Mouse (Mus musculus): Measurements from ENCODE around the gene Prox1. TPM values are rescaled to one million over a fixed set of nuclear protein-coding genes. Genes with fewer than 3 reads are reported as not detected.

Gene Prox1
- polyA plus RNA-seq, 1 experiment from 2014 or later = 0.46 TPM

DNA sequence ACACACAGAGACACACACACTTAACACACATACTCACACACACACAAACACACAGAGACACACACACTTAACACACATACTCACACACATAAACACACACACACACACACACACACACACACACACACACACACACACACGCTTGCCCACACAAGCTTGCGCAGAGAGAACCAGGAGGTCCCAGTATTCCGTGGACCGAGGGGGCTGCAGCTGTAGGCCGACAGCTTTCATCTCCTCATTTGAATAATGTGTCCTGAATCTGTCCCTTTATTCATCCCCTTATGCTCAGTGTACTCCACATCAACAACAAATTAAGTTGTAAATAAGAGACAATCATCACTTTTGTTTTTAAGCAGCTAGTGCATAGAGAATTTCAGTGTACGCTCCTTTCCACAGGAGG is 17.9 kb downstream of the Prox1 start:
- Histone ChIP-seq H3K27me3 (ENCODE audit: low read depth, poor library complexity, severe bottlenecking) (peaks cover 26% of the 10 kb centered on the region), H3K36me3 (no peaks in the 10 kb centered on the region), H3K9me3 (replicated peaks) (no peaks in the 10 kb centered on the region), H3K4me1 (peaks cover 39% of the 10 kb centered on the region), H3K27ac (no peak overlapping the region), H3K4me3 (no peak overlapping the region)
- no peak for DNase-seq (ENCODE audit: low spot score)
- WGBS = 89% methylated on average over 6 of the region's 6 CpGs

DNA sequence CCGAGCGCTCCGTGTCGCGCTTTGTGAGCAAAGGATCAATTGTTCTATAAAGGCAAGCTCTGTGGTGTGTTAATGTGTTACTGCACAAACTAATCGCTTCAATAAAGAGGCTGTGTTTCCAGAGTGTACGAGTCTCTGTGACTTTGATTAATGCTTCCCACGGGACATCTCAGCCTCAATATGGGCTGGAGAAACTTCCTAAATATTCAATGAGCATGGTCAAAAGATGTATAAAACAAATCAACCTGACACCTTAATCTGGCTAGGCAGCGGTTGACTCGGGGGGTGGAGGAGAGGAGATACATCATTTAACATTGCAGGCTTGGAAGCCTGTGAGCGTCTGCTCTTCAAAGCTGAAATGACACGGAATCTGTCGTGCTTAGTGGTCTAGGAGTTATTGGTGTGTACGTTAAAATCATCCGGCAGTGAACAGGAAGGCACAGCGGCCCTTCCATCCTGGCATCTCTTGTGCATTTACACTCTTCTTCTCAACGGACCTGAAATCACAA is 21.2 kb downstream of the Prox1 start:
- Histone ChIP-seq H3K4me3 (no peak overlapping the region), H3K27me3 (ENCODE audit: low read depth, poor library complexity, severe bottlenecking) (peaks cover 18% of the 10 kb centered on the region), H3K4me1 (peaks cover 27% of the 10 kb centered on the region), H3K27ac (no peak overlapping the region), H3K9me3 (replicated peaks) (no peaks in the 10 kb centered on the region), H3K36me3 (no peaks in the 10 kb centered on the region)
- DNase-seq (ENCODE audit: low spot score) = no peak
- WGBS = 68% methylated on average over 17 of the region's 17 CpGs

DNA sequence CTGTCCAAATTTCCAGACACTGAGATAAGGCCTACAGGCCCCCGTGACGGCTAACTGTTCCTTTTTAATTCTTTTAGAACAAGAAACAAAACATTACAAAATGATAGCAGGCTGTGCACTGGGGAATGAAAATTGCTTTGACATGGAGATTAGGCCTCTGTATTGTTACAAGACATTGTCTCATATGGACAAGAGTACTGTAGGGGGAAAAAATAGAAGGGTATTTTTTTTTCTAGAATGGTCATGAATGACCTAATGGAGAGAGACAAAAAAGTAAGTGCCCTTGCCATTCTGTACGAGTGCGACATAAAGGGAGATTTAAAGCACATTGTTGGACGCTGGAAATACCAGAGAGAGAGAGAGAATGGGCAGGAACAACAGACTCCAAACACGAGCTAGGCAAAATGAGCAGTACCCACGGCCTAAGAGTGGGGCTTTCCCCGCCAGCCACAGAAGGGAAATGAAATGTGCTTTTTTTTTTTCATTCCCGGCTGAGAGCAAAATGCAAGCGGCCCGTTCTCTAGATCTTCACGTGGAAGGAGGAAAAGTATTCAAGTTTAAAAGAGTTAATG is 21.8 kb downstream of the Prox1 start:
- Histone ChIP-seq H3K27me3 (ENCODE audit: low read depth, poor library complexity, severe bottlenecking) (peaks cover 18% of the 10 kb centered on the region), H3K27ac (no peak overlapping the region), H3K9me3 (replicated peaks) (no peaks in the 10 kb centered on the region), H3K4me1 (peaks cover 22% of the 10 kb centered on the region), H3K36me3 (no peaks in the 10 kb centered on the region), H3K4me3 (no peak overlapping the region)
- WGBS = 72% methylated on average over 12 of the region's 12 CpGs
- DNase-seq (ENCODE audit: low spot score) = no peak

DNA sequence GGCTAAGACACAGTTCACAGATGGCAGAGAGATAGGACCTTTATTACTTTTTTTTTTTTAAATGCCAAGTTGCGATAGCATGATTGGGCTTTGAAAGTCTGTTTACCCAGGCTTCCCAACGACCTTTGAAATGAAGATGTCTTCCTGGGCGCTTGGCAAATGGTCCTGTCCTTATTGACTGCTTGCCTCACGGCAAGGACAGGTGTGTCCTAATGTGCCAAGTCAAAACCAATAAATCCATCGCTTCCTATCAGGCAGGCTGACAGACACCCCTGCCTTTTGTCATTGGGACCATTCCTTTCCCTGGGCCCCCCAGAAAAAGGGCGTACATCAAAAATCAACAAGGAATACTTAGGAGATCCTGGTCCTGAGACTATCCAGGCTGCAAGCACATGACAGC is 22.7 kb downstream of the Prox1 start:
- no peak for DNase-seq (ENCODE audit: low spot score)
- H3K4me3 ChIP-seq = no peak overlapping the region
- peaks cover 11% of the 10 kb centered on the region; the same call in 1 of the 2 replicates for H3K27me3 ChIP-seq (ENCODE audit: low read depth, poor library complexity, severe bottlenecking)
- no peaks in the 10 kb centered on the region for H3K36me3 ChIP-seq
- no peaks in the 10 kb centered on the region for H3K9me3 ChIP-seq (replicated peaks)
- peaks cover 20% of the 10 kb centered on the region for H3K4me1 ChIP-seq
- 75% methylated on average over 6 of the region's 6 CpGs for WGBS
- H3K27ac ChIP-seq = no peak overlapping the region

DNA sequence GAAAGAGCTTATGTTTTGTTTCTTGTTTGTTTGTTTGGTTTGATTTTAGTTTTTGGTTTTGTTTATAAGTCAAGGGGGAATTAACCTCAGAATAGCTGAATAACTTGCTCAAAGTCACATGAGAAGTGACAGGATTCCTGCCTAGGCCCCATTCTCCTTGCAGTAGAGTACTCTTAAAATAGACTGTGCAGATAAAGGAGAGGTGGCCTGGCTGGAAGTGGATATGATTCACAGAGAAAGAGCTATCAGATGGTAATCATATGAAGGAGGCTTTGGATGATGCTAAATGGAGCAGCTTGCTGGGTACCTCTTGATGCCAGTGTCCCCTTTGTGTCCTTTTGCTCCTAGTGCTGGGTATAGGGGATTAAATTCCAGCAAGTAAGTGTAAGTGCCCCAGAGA is 26.1 kb downstream of the Prox1 start:
- Histone ChIP-seq H3K9me3 (replicated peaks) (no peaks in the 10 kb centered on the region), H3K27me3 (ENCODE audit: low read depth, poor library complexity, severe bottlenecking) (0 out of 2 replicates have a peak, but pooled peaks cover 2% of the 10 kb centered on the region), H3K4me1 (peaks cover 20% of the 10 kb centered on the region), H3K4me3 (no peak overlapping the region), H3K36me3 (no peaks in the 10 kb centered on the region), H3K27ac (no peak overlapping the region)
- DNase-seq (ENCODE audit: low spot score) = no peak

DNA sequence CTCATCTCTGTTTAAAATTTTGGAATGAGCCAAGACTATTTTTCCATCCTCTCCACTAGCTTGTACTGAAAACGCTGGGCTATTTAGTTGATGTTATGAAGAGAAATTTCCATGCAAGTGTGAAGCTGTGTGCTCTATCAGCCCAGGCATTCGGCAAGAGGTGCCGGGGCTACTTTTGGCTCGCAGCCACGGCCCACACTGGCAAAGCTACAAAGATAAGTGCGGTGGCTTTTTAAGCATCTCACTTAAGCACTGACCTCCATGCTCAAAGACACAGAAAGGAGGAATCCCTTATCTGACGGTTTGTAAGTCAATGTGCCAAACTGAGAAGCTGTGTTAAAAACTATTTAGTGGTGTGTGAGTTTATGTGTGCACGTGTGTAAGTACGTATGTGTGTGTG is 26.9 kb downstream of the Prox1 start:
- peaks cover 11% of the 10 kb centered on the region for H3K4me1 ChIP-seq
- H3K9me3 ChIP-seq (replicated peaks) = no peaks in the 10 kb centered on the region
- no peak overlapping the region for H3K4me3 ChIP-seq
- H3K27me3 ChIP-seq (ENCODE audit: low read depth, poor library complexity, severe bottlenecking) = no peaks in the 10 kb centered on the region
- DNase-seq (ENCODE audit: low spot score) = no peak
- no peak overlapping the region for H3K27ac ChIP-seq
- 94% methylated on average over 9 of the region's 9 CpGs for WGBS
- no peaks in the 10 kb centered on the region for H3K36me3 ChIP-seq

DNA sequence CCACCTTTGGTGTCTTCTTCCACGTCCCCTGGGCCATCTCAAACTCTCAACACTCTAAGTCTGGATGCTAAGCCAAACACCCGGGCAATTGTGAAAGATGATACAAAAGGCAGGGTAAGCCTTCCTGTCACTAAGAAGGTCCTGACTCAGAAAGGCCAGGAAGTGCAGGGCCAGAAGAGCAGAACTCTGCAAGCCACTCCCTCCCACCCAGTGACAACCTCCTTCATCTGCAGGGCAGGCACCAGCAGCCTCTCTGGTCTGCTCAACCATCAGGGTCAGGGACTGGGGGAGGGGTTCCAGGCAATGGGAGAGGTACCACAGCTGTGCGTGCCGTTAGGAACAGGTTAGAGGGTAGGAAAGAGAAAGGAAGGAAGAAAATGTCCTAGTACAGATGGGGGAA is 27.9 kb downstream of the Prox1 start:
- Histone ChIP-seq H3K9me3 (replicated peaks) (no peaks in the 10 kb centered on the region), H3K4me3 (no peak overlapping the region), H3K27ac (no peak overlapping the region), H3K27me3 (ENCODE audit: low read depth, poor library complexity, severe bottlenecking) (no peaks in the 10 kb centered on the region), H3K36me3 (no peaks in the 10 kb centered on the region), H3K4me1 (peaks cover 5% of the 10 kb centered on the region; the same call in 1 of the 2 replicates)
- WGBS = 43% methylated on average over 4 of the region's 4 CpGs
- DNase-seq (ENCODE audit: low spot score) = no peak

DNA sequence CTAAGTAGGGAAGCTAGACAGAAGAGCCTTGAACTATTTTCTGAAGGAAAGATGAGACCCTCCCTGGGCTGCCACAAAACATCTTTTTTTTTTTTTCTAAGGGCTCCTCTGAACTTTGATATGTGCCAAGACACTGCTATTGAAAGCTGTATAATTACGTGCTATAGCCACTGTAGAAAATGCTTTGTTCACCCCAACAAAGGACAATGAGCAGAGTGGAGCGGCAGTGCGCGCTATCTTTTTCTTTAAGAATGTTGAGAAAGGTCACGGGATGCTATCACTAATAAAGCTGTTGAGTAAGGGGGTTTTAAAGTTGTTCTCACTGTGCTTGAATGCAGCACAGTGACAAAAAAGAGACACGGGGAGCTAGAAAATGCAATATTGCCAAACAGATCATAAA is 30.0 kb downstream of the Prox1 start:
- Histone ChIP-seq H3K9me3 (replicated peaks) (no peaks in the 10 kb centered on the region), H3K36me3 (no peaks in the 10 kb centered on the region), H3K27ac (no peak overlapping the region), H3K27me3 (ENCODE audit: low read depth, poor library complexity, severe bottlenecking) (no peaks in the 10 kb centered on the region), H3K4me3 (no peak overlapping the region), H3K4me1 (peaks cover 5% of the 10 kb centered on the region; the same call in 1 of the 2 replicates)
- 87% methylated on average over 6 of the region's 6 CpGs for WGBS
- DNase-seq (ENCODE audit: low spot score) = no peak

DNA sequence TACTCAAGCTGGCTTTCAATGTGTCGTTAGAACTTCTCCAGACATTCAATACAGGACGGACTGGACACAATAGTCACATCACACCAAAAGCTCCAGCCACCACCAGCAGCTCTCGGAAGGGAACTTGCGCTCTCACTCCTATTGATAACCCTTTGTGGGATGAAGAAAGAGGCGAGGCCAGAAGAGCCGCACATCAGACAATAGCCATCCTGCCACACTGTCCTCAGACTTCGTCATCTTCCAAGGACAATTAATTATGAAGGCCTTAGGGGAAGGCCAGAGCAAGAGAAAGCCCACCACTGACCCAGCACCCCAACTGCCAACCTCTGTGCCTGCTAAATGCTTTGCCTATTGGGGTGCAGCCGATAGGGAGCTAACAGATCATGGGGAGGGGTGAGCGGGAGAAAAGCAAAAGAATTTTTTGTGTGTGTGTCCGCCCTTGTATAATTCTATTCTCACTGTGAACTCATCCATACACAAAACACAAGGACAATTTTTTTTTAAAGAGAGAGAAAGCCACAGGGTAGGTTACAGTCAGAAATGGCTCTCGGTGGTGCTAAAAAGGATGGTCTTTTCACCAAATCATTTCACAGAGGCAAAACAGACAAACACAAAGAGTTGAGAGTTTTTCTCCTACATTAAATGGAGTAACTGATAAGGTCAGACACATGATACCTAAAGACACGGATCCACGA is 30.7 kb downstream of the Prox1 start:
- no peaks in the 10 kb centered on the region for H3K27me3 ChIP-seq (ENCODE audit: low read depth, poor library complexity, severe bottlenecking)
- H3K4me3 ChIP-seq = no peak overlapping the region
- no peaks in the 10 kb centered on the region for H3K36me3 ChIP-seq
- DNase-seq (ENCODE audit: low spot score) = no peak
- no peak overlapping the region for H3K27ac ChIP-seq
- 86% methylated on average over 13 of the region's 13 CpGs for WGBS
- H3K9me3 ChIP-seq (replicated peaks) = no peaks in the 10 kb centered on the region
- H3K4me1 ChIP-seq = peaks cover 5% of the 10 kb centered on the region; the same call in 1 of the 2 replicates

DNA sequence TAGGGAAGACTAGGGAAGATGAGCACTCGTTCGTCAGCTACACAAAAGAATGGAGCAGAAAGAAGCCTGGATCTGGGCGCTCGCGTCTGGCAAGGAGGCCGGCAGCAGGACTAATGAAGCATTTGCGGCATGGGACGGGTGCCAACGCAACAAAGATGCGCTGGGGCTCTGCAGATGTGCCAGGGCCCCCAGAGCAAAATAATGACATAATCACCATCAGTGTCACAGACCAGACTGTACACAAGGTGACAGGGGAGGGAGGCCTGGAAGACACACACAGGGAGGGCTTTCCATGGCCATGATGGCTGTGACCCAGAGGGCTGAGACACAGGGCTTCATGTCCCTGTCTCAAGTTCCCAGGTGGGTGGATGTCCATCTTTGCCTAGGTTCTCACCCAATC is 32.6 kb downstream of the Prox1 start:
- Histone ChIP-seq H3K27ac (no peak overlapping the region), H3K4me3 (no peak overlapping the region), H3K4me1 (peaks cover 5% of the 10 kb centered on the region; the same call in 1 of the 2 replicates), H3K27me3 (ENCODE audit: low read depth, poor library complexity, severe bottlenecking) (no peaks in the 10 kb centered on the region), H3K36me3 (no peaks in the 10 kb centered on the region), H3K9me3 (replicated peaks) (no peaks in the 10 kb centered on the region)
- WGBS = 91% methylated on average over 10 of the region's 10 CpGs
- no peak for DNase-seq (ENCODE audit: low spot score)

DNA sequence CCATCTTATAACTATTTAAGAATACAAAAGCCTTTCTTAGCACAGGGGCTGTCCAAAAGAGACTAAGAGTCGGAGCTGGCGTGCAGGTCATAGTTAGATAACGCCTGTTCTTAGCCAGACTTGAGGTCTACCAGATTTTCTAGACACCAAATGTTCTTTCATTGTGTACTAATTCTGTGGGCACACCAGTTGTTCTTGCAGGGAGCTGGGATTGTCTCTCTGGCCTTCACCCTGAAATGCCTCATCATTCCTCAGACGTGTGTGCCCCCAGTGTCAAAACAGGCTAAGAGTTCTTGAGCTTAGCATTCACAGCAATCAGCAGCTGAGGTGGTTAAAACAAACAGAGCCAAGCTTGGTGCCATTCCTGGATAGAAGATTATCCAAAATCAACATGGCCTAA is 37.6 kb downstream of the Prox1 start:
- no peak for DNase-seq (ENCODE audit: low spot score)
- Histone ChIP-seq H3K36me3 (no peaks in the 10 kb centered on the region), H3K4me1 (peaks cover 8% of the 10 kb centered on the region), H3K27me3 (ENCODE audit: low read depth, poor library complexity, severe bottlenecking) (no peaks in the 10 kb centered on the region), H3K9me3 (replicated peaks) (no peaks in the 10 kb centered on the region), H3K4me3 (no peak overlapping the region), H3K27ac (no peak overlapping the region)
- 85% methylated on average over 4 of the region's 4 CpGs for WGBS

DNA sequence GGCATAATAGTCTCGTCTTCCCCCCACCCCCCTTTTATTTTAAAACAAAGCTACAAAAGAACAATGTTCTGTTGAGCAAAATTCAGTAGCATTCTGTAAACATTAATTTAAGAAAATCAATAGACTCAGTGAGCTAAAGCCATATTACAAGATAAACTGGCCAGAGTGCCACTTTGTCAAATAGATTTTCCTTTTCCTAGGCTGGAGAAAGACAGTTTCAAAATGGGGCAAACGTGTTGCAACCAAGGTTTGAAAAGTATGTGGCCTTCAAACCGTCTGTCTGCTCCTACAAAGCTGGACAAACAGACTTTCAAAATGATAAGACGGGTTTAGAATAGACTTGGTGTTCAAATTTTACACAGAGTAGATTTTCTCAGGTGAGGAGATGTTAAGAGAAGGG is 39.6 kb downstream of the Prox1 start:
- DNase-seq (ENCODE audit: low spot score) = no peak
- no peak overlapping the region for H3K27ac ChIP-seq

DNA sequence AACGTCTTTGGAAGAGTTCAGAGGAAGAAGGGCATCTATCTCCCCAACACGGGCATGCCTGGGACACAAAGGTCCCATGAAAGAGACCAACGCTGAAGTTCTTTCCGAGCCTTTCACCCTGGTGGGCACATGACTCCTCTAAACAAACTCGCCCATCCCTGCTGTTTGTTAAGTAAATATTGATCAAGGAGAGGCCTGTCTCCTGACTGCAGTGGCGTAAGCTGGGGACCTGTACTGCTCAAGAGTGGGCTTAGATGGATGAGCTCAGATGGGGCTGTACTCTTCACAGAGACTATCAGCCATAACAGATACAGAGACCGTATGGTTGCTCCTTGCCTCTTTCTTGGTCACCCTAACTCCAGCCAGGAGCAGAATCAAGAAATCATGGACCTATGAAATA is 41.0 kb downstream of the Prox1 start:
- 55% methylated on average over 7 of the region's 7 CpGs for WGBS
- Histone ChIP-seq H3K27me3 (ENCODE audit: low read depth, poor library complexity, severe bottlenecking) (0 out of 2 replicates have a peak, but pooled peaks cover 3% of the 10 kb centered on the region), H3K4me1 (peaks cover 20% of the 10 kb centered on the region), H3K27ac (no peak overlapping the region), H3K4me3 (no peak overlapping the region), H3K9me3 (replicated peaks) (no peaks in the 10 kb centered on the region), H3K36me3 (no peaks in the 10 kb centered on the region)
- DNase-seq (ENCODE audit: low spot score) = no peak

More for the DNA sequence above, 39.6 kb downstream of the Prox1 start:
- Histone ChIP-seq H3K27me3 (ENCODE audit: low read depth, poor library complexity, severe bottlenecking) (0 out of 2 replicates have a peak, but pooled peaks cover 3% of the 10 kb centered on the region), H3K4me1 (peaks cover 20% of the 10 kb centered on the region), H3K9me3 (replicated peaks) (no peaks in the 10 kb centered on the region), H3K4me3 (no peak overlapping the region), H3K36me3 (no peaks in the 10 kb centered on the region)
- 78% methylated on average over 4 of the region's 4 CpGs for WGBS

All from limb, embryonic 10.5 days (tissue).